In genomic region chr4:108460156-108460923, GRCm38 (mm10) we compare ENCODE assay signal across 8 mouse cellular contexts. TPM values are rescaled to one million over a fixed set of nuclear protein-coding genes. Genes with fewer than 3 reads are reported as not detected.
A peak's percentile ranks its signal among the peaks of the same experiment; 100 is the strongest.
DNase-seq lines count a peak whose midpoint lies in the region; ATAC-seq and TF ChIP-seq lines count a peak whose summit lies in the region.

No protein-coding gene starts in this region.

- no peak; the same call in 1 of the 2 replicates for TF ChIP-seq CTCF in left cerebral cortex, adult 2 months (IDR thresholded peaks at IDR 0.05)

- peaks cover 12% of the 10 kb centered on the region for H3K4me1 ChIP-seq in hindbrain, embryonic 16.5 days (ENCODE audit: control insufficient read depth, insufficient read depth, low read depth, low read length)

- H3K79me2 ChIP-seq in macrophage (ENCODE audit: inconsistent target) = peaks cover 48% of the 10 kb centered on the region

- under 1% methylated on average over 59 of the region's 59 CpGs for WGBS in hindbrain, embryonic 16.5 days
- under 1% methylated on average over 49 of the region's 59 CpGs for WGBS in macrophage (ENCODE audit: missing documents)

- peak overlapping the region; percentile 99 for H3K4me3 ChIP-seq in hindbrain, embryonic 16.5 days (ENCODE audit: low read length)
- peak overlapping the region; percentile 90 for H3K4me3 ChIP-seq in left cerebral cortex, adult 2 months
- H3K4me3 ChIP-seq in macrophage (ENCODE audit: inconsistent target) = peak overlapping the region; percentile 72

- peak; percentile 86 for DNase-seq in ZHBTc4 (ENCODE audit: low read depth, low spot score)
- peak; percentile 68 for DNase-seq in cerebellum, postnatal 36 days
- peak; percentile 41 for DNase-seq in gastrocnemius, adult 18-20 months (ENCODE audit: low spot score)
- peak; percentile 51 to 57 for DNase-seq in left cerebral cortex, adult 2 months (ENCODE audit: extremely low spot score in 1 of 2, low spot score in 2 of 2)
- DNase-seq in right cerebral cortex, adult 18-20 months = peak; percentile 52
- peak; percentile 50 for DNase-seq in urinary bladder, postnatal 14 days (ENCODE audit: low spot score)

- ATAC-seq in hindbrain, embryonic 16.5 days = peak; percentile 68

- no peaks in the 10 kb centered on the region for H3K27me3 ChIP-seq in hindbrain, embryonic 16.5 days (replicated peaks; ENCODE audit: control insufficient read depth, insufficient read depth, low read length)

- intact Hi-C loops in left cerebral cortex, adult 2 months (cut with DNase I) = loop anchor here (1.0 kb wide), 1 partner anchor 54 kb away; the partner anchor contains the start of gene Gpx7

- H3K36me3 ChIP-seq in hindbrain, embryonic 16.5 days (ENCODE audit: control insufficient read depth, insufficient read depth, low read length) = no peaks in the 10 kb centered on the region
- H3K36me3 ChIP-seq in macrophage (ENCODE audit: inconsistent target) = no peaks in the 10 kb centered on the region

- H3K4me2 ChIP-seq in hindbrain, embryonic 16.5 days (ENCODE audit: low read length) = peak overlapping the region; percentile 52

- H3K9me3 ChIP-seq in hindbrain, embryonic 16.5 days (ENCODE audit: control insufficient read depth, low read length) = no peaks in the 10 kb centered on the region

- peak overlapping the region; percentile 97 for H3K9ac ChIP-seq in hindbrain, embryonic 16.5 days (ENCODE audit: low read depth, low read length)

- peak overlapping the region; percentile 99 for H3K27ac ChIP-seq in hindbrain, embryonic 16.5 days (ENCODE audit: low read depth, low read length)
- peak overlapping the region; percentile 99 for H3K27ac ChIP-seq in left cerebral cortex, adult 2 months
- H3K27ac ChIP-seq in macrophage = peak overlapping the region; percentile 59

RNA-seq across cellular contexts. Expression of gene Tut4, which starts 1.1 kb away (rescaled TPM):
- 10 to 100 TPM; 16.8 to 22.6 TPM for total RNA-seq in gastrocnemius, adult 18-20 months (2021)
- polyA plus RNA-seq in hindbrain, embryonic 16.5 days (2015; fragmentation: Nextera tagmentation; extraction: Ambion mirVana) = 40.3 and 41.5 TPM in 2 replicates
- total RNA-seq in left cerebral cortex, adult 2 months (2021) = 10 to 100 TPM; 40.9 to 43.5 TPM
- 100 to 1,000 TPM in 25 of 26 experiments, 10 to 100 TPM in 1; 99.5 to 371 (median 223) TPM for total RNA-seq in macrophage (2018; cell fraction: chromatin; rRNA removed)
- total RNA-seq in macrophage (2018; cell fraction: cytosol; rRNA removed) = 10 to 100 TPM; 19.2 to 44.2 (median 33.9) TPM
- 100 to 1,000 TPM in 11 of 26 experiments, 10 to 100 TPM in 15; 46.6 to 225 (median 88.3) TPM for total RNA-seq in macrophage (2018; cell fraction: nucleus; rRNA removed)
- polyA plus RNA-seq in macrophage (2018) = 27.1 to 50.0 TPM (median 31.4 TPM) in 3 replicates

RNA-seq across cellular contexts. Expression of gene Gpx7, which starts 53.6 kb away (rescaled TPM):
- 1 to 10 TPM; 4.3 to 6.9 TPM for total RNA-seq in gastrocnemius, adult 18-20 months (2021)
- 38.6 and 39.1 TPM in 2 replicates for polyA plus RNA-seq in hindbrain, embryonic 16.5 days (2015; fragmentation: Nextera tagmentation; extraction: Ambion mirVana)
- total RNA-seq in left cerebral cortex, adult 2 months (2021) = 1 to 10 TPM; 4.7 to 4.8 TPM
- 1 to 10 TPM in 1 of 26 experiments, not detected in 25; 6.2 TPM for total RNA-seq in macrophage (2018; cell fraction: chromatin; rRNA removed)
- total RNA-seq in macrophage (2018; cell fraction: cytosol; rRNA removed) = under 1 TPM in 24 of 26 experiments, not detected in 2; 0.10 to 0.80 (median 0.29) TPM
- under 1 TPM in 2 of 26 experiments, not detected in 24; 0.56 to 0.92 TPM for total RNA-seq in macrophage (2018; cell fraction: nucleus; rRNA removed)
- 0.18 to 0.41 TPM (median 0.22 TPM) in 3 replicates for polyA plus RNA-seq in macrophage (2018)

Comparison
In these comparisons a context has a peak if more than half of its experiments do, and no peak if none do; other contexts are left out.
1. Peak in every context shown above with its lines: DNase-seq, ATAC-seq, H3K4me3 ChIP-seq and H3K27ac ChIP-seq.